Mouse (Mus musculus): ENCODE data around the gene Tenm3.
"Not testable (repeated sequence)": the region's sequence is repeated elsewhere in the genome, so short reads cannot be mapped to it uniquely, and the experiment has no call there.

Gene Tenm3

GRCm38 (mm10) chr8:48211931-48212330 is 631.8 kb downstream of the Tenm3 start:
- no peak for DNase-seq (ENCODE audit: low read depth, low spot score)

- no peak for DNase-seq (ENCODE audit: low read depth, low spot score)
These were observed 636.2 kb downstream of the Tenm3 start for GRCm38 (mm10) chr8:48207567-48207966.

- DNase-seq (ENCODE audit: low read depth, low spot score): no peak
These were observed 636.8 kb downstream of the Tenm3 start for GRCm38 (mm10) chr8:48206922-48207321.

GRCm38 (mm10) chr8:48204838-48205345 is 638.9 kb downstream of the Tenm3 start:
- no peak for DNase-seq (ENCODE audit: low read depth, low spot score)

GRCm38 (mm10) chr8:48204114-48204837 is 639.5 kb downstream of the Tenm3 start:
- no peak for DNase-seq (ENCODE audit: low read depth, low spot score)

DNA sequence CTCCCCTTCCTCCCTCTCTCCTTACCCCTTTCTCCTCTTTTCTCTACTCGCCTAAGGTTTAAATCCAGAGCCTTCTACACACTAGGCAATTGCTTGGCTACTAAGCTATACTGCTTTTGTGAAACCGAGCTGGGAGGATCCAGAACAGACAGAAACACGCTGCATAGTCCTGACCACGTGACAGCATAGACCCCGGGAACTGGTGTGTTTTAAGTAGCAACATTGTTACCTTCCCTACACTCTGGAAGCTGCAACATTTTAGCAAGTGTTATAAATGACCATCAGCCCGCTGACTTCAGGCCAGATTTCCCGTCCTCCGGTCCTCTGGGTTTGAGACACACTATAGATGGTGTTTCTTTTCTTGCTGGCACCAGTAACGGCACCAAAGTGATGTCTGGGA is 640.1 kb downstream of the Tenm3 start:
- no peak for DNase-seq (ENCODE audit: low read depth, low spot score)

GRCm38 (mm10) chr8:48203161-48203560 is 640.6 kb downstream of the Tenm3 start:
- no peak for DNase-seq (ENCODE audit: low read depth, low spot score)

DNA sequence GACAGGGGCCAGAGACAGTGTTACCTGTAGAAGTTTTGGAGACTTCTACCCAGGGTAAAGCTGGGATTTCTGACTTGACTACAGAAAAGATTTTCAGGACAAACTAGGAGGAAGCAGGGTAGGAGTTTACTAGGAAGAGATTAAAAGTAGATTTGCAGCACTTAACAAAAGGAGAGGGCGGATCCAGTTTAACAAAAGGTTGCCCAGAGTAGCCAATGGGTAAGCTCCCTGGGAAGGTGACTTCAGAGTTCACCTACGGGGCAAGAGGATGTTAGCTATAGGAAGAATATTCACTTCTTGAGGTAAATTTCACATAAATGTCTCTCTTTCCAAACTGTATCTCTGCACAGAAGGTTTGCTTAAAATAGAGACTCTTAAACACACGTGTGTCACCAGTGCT is 641.1 kb downstream of the Tenm3 start:
- DNase-seq (ENCODE audit: low read depth, low spot score): no peak

GRCm38 (mm10) chr8:48199171-48199570 is 644.6 kb downstream of the Tenm3 start:
- no peak for DNase-seq (ENCODE audit: low read depth, low spot score)

DNA sequence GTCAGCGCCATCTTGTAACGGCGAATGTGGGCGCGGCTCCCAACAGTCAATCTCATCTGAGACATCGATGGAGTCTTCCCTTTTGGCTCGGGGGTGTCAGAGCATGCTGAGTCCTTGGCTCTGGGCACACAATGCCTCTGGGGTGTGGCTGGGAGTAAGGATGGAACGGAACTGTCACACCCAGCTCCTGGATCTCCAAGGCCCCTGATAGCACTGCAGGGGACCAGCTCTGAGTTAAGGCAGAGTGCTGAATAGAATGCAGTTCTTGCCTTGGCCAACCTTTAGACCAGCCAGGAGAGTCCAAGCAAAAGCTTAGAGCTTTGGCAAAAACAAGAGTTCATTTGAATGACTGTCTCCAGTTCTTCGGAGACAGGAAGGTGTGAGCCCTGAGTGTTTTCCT is 647.8 kb downstream of the Tenm3 start:
- DNase-seq (ENCODE audit: low read depth, low spot score): no peak

GRCm38 (mm10) chr8:48188586-48188985 is 655.2 kb downstream of the Tenm3 start:
- DNase-seq (ENCODE audit: low read depth, low spot score): no peak

GRCm38 (mm10) chr8:48183758-48184157 is 660.0 kb downstream of the Tenm3 start:
- DNase-seq (ENCODE audit: low read depth, low spot score): no peak

DNA sequence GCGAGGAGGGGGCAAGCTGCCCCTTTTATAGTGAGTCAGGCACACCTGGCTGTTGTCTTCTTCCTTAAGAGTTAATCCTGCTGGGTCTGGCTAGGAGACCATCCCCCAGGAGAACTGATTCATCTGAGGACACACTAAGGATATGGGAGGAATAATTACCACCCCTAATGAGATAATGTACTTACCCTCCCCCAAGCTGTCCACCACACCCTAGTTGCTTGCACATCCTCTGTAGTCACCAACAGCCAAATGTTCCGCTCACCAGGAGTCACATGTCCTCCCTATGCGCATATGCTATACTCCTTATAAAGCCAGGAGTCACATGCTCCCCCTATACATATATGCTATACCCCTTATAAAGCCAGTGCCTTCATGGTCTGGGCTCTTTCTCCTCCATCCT is 662.8 kb downstream of the Tenm3 start:
- no peak for DNase-seq (ENCODE audit: low read depth, low spot score)

GRCm38 (mm10) chr8:48180146-48180545 is 663.6 kb downstream of the Tenm3 start:
- DNase-seq (ENCODE audit: low read depth, low spot score): not testable (repeated sequence)

GRCm38 (mm10) chr8:48178993-48179392 is 664.8 kb downstream of the Tenm3 start:
- DNase-seq (ENCODE audit: low read depth, low spot score): no peak

DNA sequence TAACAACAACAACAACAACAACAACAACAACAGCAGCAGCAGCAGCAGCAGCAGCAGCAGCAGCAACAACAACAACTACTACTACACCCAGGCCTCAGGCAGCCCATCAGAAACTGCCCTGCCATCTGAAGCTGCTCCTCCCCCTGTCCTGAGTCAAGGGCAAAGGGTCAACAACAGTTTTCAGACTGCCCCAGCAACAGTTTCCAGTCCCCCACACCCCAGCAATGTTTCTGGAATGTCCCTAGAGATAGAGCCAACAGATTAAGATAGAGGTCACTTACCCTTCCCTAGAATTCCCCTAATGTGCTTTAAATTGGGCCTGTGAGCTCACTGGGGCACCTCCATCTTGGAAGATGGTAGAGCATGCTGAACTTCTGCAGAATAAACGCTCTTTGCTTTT is 665.9 kb downstream of the Tenm3 start:
- no peak for DNase-seq (ENCODE audit: low read depth, low spot score)
